Mouse (Mus musculus): ENCODE measurements around the gene Rcbtb2. TPM values are rescaled to one million over a fixed set of nuclear protein-coding genes. Genes with fewer than 3 reads are reported as not detected.

Gene Rcbtb2
- polyA plus RNA-seq, 1 experiment from 2014 or later, result 71.4 TPM

GRCm38 (mm10) chr14:73169926-73170844 is 47.3 kb downstream of the Rcbtb2 start:
- H3K27me3 ChIP-seq (ENCODE audit: control insufficient read depth, insufficient read depth, low read length), result no peaks in the 10 kb centered on the region
- H3K36me3 ChIP-seq (ENCODE audit: control insufficient read depth, insufficient read depth, low read length), result peaks cover 19% of the 10 kb centered on the region
- no peaks in the 10 kb centered on the region; the same call in 1 of the 2 replicates for H3K4me1 ChIP-seq (ENCODE audit: control insufficient read depth, insufficient read depth, low read length)
- H3K27ac ChIP-seq (ENCODE audit: low read depth, low read length), result no peak overlapping the region
- H3K9me3 ChIP-seq (replicated peaks; ENCODE audit: control insufficient read depth, low read length), result no peaks in the 10 kb centered on the region
- no peak overlapping the region for H3K4me3 ChIP-seq (ENCODE audit: low read depth, low read length)
- no peak for ATAC-seq (replicated peaks; ENCODE audit: insufficient number of reproducible peaks, low FRiP score, low TSS enrichment)
- H3K9ac ChIP-seq (ENCODE audit: low read depth, low read length), result no peak overlapping the region
- 85% methylated on average over 13 of the region's 13 CpGs for WGBS (ENCODE audit: insufficient replicate concordance)
- H3K4me2 ChIP-seq, result no peak overlapping the region

GRCm38 (mm10) chr14:73172196-73173011 is 49.6 kb downstream of the Rcbtb2 start:
- peaks cover 18% of the 10 kb centered on the region for H3K36me3 ChIP-seq (ENCODE audit: control insufficient read depth, insufficient read depth, low read length)
- no peaks in the 10 kb centered on the region for H3K9me3 ChIP-seq (replicated peaks; ENCODE audit: control insufficient read depth, low read length)
- no peak overlapping the region for H3K4me2 ChIP-seq
- no peaks in the 10 kb centered on the region for H3K27me3 ChIP-seq (ENCODE audit: control insufficient read depth, insufficient read depth, low read length)
- H3K27ac ChIP-seq (ENCODE audit: low read depth, low read length), result no peak overlapping the region
- no peak for ATAC-seq (replicated peaks; ENCODE audit: insufficient number of reproducible peaks, low FRiP score, low TSS enrichment)
- WGBS (ENCODE audit: insufficient replicate concordance), result 80% methylated on average over 12 of the region's 12 CpGs
- H3K4me3 ChIP-seq (ENCODE audit: low read depth, low read length), result no peak overlapping the region
- H3K9ac ChIP-seq (ENCODE audit: low read depth, low read length), result no peak overlapping the region
- no peaks in the 10 kb centered on the region; the same call in 1 of the 2 replicates for H3K4me1 ChIP-seq (ENCODE audit: control insufficient read depth, insufficient read depth, low read length)

GRCm38 (mm10) chr14:73173662-73174061 is 50.8 kb downstream of the Rcbtb2 start:
- Histone ChIP-seq H3K27me3 (ENCODE audit: control insufficient read depth, insufficient read depth, low read length) (no peaks in the 10 kb centered on the region), H3K4me3 (ENCODE audit: low read depth, low read length) (no peak overlapping the region), H3K27ac (ENCODE audit: low read depth, low read length) (no peak overlapping the region), H3K4me2 (no peak overlapping the region), H3K9me3 (replicated peaks; ENCODE audit: control insufficient read depth, low read length) (no peaks in the 10 kb centered on the region), H3K4me1 (ENCODE audit: control insufficient read depth, insufficient read depth, low read length) (no peaks in the 10 kb centered on the region; the same call in 1 of the 2 replicates), H3K9ac (ENCODE audit: low read depth, low read length) (no peak overlapping the region), H3K36me3 (ENCODE audit: control insufficient read depth, insufficient read depth, low read length) (peaks cover 14% of the 10 kb centered on the region)
- no peak for ATAC-seq (replicated peaks; ENCODE audit: insufficient number of reproducible peaks, low FRiP score, low TSS enrichment)
- WGBS (ENCODE audit: insufficient replicate concordance), result 87% methylated on average over 11 of the region's 11 CpGs

GRCm38 (mm10) chr14:73174091-73174995 is 51.5 kb downstream of the Rcbtb2 start:
- no peaks in the 10 kb centered on the region; the same call in 1 of the 2 replicates for H3K4me1 ChIP-seq (ENCODE audit: control insufficient read depth, insufficient read depth, low read length)
- 68% methylated on average over 7 of the region's 7 CpGs for WGBS (ENCODE audit: insufficient replicate concordance)
- no peak for ATAC-seq (replicated peaks; ENCODE audit: insufficient number of reproducible peaks, low FRiP score, low TSS enrichment)
- no peaks in the 10 kb centered on the region for H3K9me3 ChIP-seq (replicated peaks; ENCODE audit: control insufficient read depth, low read length)
- H3K9ac ChIP-seq (ENCODE audit: low read depth, low read length), result no peak overlapping the region
- H3K4me3 ChIP-seq (ENCODE audit: low read depth, low read length), result no peak overlapping the region
- no peak overlapping the region for H3K4me2 ChIP-seq
- no peaks in the 10 kb centered on the region for H3K27me3 ChIP-seq (ENCODE audit: control insufficient read depth, insufficient read depth, low read length)
- H3K36me3 ChIP-seq (ENCODE audit: control insufficient read depth, insufficient read depth, low read length), result peaks cover 13% of the 10 kb centered on the region
- no peak overlapping the region for H3K27ac ChIP-seq (ENCODE audit: low read depth, low read length)

GRCm38 (mm10) chr14:73175031-73175430 is 52.2 kb downstream of the Rcbtb2 start:
- no peak for ATAC-seq (replicated peaks; ENCODE audit: insufficient number of reproducible peaks, low FRiP score, low TSS enrichment)
- H3K9me3 ChIP-seq (replicated peaks; ENCODE audit: control insufficient read depth, low read length), result no peaks in the 10 kb centered on the region
- H3K4me2 ChIP-seq, result no peak overlapping the region
- WGBS (ENCODE audit: insufficient replicate concordance), result 87% methylated on average over 1 of the region's 1 CpGs
- no peak overlapping the region for H3K9ac ChIP-seq (ENCODE audit: low read depth, low read length)
- H3K27ac ChIP-seq (ENCODE audit: low read depth, low read length), result no peak overlapping the region
- no peak overlapping the region for H3K4me3 ChIP-seq (ENCODE audit: low read depth, low read length)
- H3K4me1 ChIP-seq (ENCODE audit: control insufficient read depth, insufficient read depth, low read length), result no peaks in the 10 kb centered on the region; the same call in 1 of the 2 replicates
- H3K27me3 ChIP-seq (ENCODE audit: control insufficient read depth, insufficient read depth, low read length), result no peaks in the 10 kb centered on the region
- peaks cover 12% of the 10 kb centered on the region for H3K36me3 ChIP-seq (ENCODE audit: control insufficient read depth, insufficient read depth, low read length)

GRCm38 (mm10) chr14:73175814-73176213 is 53.0 kb downstream of the Rcbtb2 start:
- WGBS (ENCODE audit: insufficient replicate concordance), result 59% methylated on average over 6 of the region's 6 CpGs
- no peak overlapping the region for H3K4me2 ChIP-seq
- H3K27ac ChIP-seq (ENCODE audit: low read depth, low read length), result no peak overlapping the region
- H3K4me3 ChIP-seq (ENCODE audit: low read depth, low read length), result no peak overlapping the region
- no peak overlapping the region for H3K9ac ChIP-seq (ENCODE audit: low read depth, low read length)
- H3K4me1 ChIP-seq (ENCODE audit: control insufficient read depth, insufficient read depth, low read length), result peaks cover 3% of the 10 kb centered on the region
- peaks cover 11% of the 10 kb centered on the region for H3K36me3 ChIP-seq (ENCODE audit: control insufficient read depth, insufficient read depth, low read length)
- no peaks in the 10 kb centered on the region for H3K9me3 ChIP-seq (replicated peaks; ENCODE audit: control insufficient read depth, low read length)
- H3K27me3 ChIP-seq (ENCODE audit: control insufficient read depth, insufficient read depth, low read length), result no peaks in the 10 kb centered on the region
- no peak for ATAC-seq (replicated peaks; ENCODE audit: insufficient number of reproducible peaks, low FRiP score, low TSS enrichment)

GRCm38 (mm10) chr14:73176266-73176665 is 53.4 kb downstream of the Rcbtb2 start:
- peaks cover 6% of the 10 kb centered on the region for H3K4me1 ChIP-seq (ENCODE audit: control insufficient read depth, insufficient read depth, low read length)
- H3K4me3 ChIP-seq (ENCODE audit: low read depth, low read length), result no peak overlapping the region
- H3K27me3 ChIP-seq (ENCODE audit: control insufficient read depth, insufficient read depth, low read length), result no peaks in the 10 kb centered on the region
- H3K36me3 ChIP-seq (ENCODE audit: control insufficient read depth, insufficient read depth, low read length), result peaks cover 11% of the 10 kb centered on the region
- no peak overlapping the region for H3K9ac ChIP-seq (ENCODE audit: low read depth, low read length)
- no peak overlapping the region for H3K4me2 ChIP-seq
- 73% methylated on average over 5 of the region's 5 CpGs for WGBS (ENCODE audit: insufficient replicate concordance)
- no peak overlapping the region for H3K27ac ChIP-seq (ENCODE audit: low read depth, low read length)
- H3K9me3 ChIP-seq (replicated peaks; ENCODE audit: control insufficient read depth, low read length), result no peaks in the 10 kb centered on the region
- ATAC-seq (replicated peaks; ENCODE audit: insufficient number of reproducible peaks, low FRiP score, low TSS enrichment), result no peak

GRCm38 (mm10) chr14:73177961-73178360 is 55.1 kb downstream of the Rcbtb2 start:
- 82% methylated on average over 11 of the region's 11 CpGs for WGBS (ENCODE audit: insufficient replicate concordance)
- H3K4me1 ChIP-seq (ENCODE audit: control insufficient read depth, insufficient read depth, low read length), result peaks cover 7% of the 10 kb centered on the region
- H3K4me2 ChIP-seq, result no peak overlapping the region
- no peak overlapping the region for H3K4me3 ChIP-seq (ENCODE audit: low read depth, low read length)
- no peak overlapping the region for H3K9ac ChIP-seq (ENCODE audit: low read depth, low read length)
- peaks cover 17% of the 10 kb centered on the region for H3K36me3 ChIP-seq (ENCODE audit: control insufficient read depth, insufficient read depth, low read length)
- ATAC-seq (replicated peaks; ENCODE audit: insufficient number of reproducible peaks, low FRiP score, low TSS enrichment), result no peak
- no peaks in the 10 kb centered on the region for H3K27me3 ChIP-seq (ENCODE audit: control insufficient read depth, insufficient read depth, low read length)
- no peak overlapping the region for H3K27ac ChIP-seq (ENCODE audit: low read depth, low read length)
- no peaks in the 10 kb centered on the region for H3K9me3 ChIP-seq (replicated peaks; ENCODE audit: control insufficient read depth, low read length)
